Mouse (Mus musculus): ENCODE results near the gene Ak5.
A peak's percentile ranks its signal among the peaks of the same experiment; 100 is the strongest.
"Not testable (repeated sequence)": the region's sequence is repeated elsewhere in the genome, so short reads cannot be mapped to it uniquely, and the experiment has no call there.

Ak5 gene

GRCm38 (mm10) chr3:152668239-152668638, at the start of gene Ak5:
Gene Ak5 (minus strand): TSS chr3:152668360.
- no peak for ATAC-seq (ENCODE audit: insufficient number of reproducible peaks, low FRiP score, low TSS enrichment)

GRCm38 (mm10) chr3:152713991-152714902, 46.1 kb upstream of the Ak5 start, which contains the start of gene Pigk:
Gene Pigk (plus strand): TSS chr3:152714100.
- ATAC-seq (ENCODE audit: insufficient number of reproducible peaks, low FRiP score, low TSS enrichment): peak; percentile 70

GRCm38 (mm10) chr3:152712957-152713356, 44.8 kb upstream of the Ak5 start:
- no peak for ATAC-seq (ENCODE audit: insufficient number of reproducible peaks, low FRiP score, low TSS enrichment)

GRCm38 (mm10) chr3:152709936-152710335, 41.8 kb upstream of the Ak5 start:
- ATAC-seq (ENCODE audit: insufficient number of reproducible peaks, low FRiP score, low TSS enrichment): no peak

DNA sequence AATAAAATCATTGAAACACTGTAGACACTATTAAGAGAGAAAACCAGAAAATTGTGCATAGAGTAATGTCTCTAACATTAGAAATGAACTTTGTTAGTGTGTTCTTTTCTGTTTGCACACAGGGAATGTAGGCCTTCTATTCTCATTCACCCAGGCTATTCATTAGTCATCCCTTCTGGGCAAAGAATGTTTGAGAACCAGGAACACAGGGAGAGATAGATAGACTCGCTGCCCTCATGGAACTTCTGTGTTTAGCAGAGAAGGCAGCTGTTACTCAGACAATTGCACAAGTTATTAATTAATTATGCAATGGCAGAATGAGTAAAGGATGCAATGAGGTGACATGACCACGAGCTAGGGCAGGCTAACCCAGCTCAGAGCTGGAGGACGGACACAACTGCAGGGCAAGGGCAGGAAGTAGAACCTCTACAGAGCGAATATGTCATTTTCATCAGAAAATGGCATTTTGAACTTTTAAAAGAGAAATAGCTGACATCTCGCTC, 39.2 kb upstream of the Ak5 start:
- no peak for ATAC-seq (ENCODE audit: insufficient number of reproducible peaks, low FRiP score, low TSS enrichment)

GRCm38 (mm10) chr3:152706901-152707300, 38.7 kb upstream of the Ak5 start:
- no peak for ATAC-seq (ENCODE audit: insufficient number of reproducible peaks, low FRiP score, low TSS enrichment)

DNA sequence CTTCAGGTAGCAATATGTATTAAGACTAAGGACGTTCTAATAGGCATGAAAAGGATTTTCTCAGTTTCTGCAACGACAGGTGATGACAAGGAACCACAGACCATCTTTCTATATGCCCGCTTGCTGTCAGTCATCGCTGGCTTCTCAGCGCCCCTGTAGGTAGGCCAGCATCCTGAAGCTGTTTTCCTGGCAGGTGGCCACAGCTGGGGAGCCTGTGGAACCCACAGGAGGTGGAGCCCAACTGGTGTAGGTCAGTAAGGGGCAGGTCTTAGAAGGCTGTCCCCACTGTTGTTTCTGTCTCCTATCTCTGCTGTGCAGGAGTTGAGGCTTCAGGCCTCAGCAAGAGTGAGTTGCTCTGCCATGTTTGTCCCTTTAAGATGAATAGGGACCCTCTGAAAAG, 37.7 kb upstream of the Ak5 start:
- no peak for ATAC-seq (ENCODE audit: insufficient number of reproducible peaks, low FRiP score, low TSS enrichment)

DNA sequence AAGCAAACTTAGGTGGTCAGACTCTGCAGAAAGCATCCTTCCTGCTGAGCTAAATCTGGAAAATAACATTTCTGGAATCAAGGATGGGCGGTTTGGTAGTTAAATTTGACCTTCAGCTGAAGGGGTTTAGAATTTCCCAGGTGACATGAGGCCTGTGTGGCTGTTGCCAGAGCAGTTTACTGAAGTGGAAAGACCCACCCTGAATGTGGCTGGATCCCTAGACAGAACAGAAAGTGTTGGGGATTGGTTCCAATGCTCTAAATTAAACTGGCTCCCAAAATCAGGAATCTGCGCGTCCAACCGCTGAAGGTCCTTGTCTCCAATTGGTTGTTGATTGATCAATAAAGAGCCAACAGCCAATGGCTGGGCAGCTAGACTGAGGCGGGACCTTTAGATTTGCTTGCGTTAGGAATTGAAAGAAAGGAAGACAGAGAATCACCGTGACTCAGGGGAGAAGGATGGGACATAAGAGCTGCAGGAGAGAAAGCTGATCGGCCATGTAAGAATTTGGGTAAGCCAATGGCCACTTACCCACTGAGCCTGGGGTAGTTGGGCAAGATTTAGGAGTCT, 34.2 kb upstream of the Ak5 start:
- ATAC-seq (ENCODE audit: insufficient number of reproducible peaks, low FRiP score, low TSS enrichment): no peak

GRCm38 (mm10) chr3:152701536-152701935, 33.4 kb upstream of the Ak5 start:
- not testable (repeated sequence) for ATAC-seq (ENCODE audit: insufficient number of reproducible peaks, low FRiP score, low TSS enrichment)

DNA sequence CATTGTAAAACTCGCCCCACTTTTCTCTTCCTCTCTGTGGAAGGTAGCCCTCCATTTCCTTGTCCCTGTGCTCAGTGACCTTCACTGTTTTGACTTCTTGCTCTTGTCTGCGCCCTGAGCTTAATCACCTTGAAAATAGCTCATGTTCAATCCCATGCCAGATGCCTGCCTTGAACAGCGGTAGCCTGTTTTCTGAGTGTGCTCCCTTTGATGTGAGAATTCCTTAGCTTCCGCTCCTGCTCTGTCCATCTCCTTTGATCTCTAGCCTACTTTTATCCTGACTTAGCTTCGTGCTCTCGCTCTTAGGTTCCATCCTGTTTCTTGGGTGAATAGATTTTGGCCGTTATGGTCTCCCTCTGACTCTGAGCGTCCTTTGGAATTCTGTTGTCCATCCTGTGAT, 31.1 kb upstream of the Ak5 start:
- ATAC-seq (ENCODE audit: insufficient number of reproducible peaks, low FRiP score, low TSS enrichment): no peak

GRCm38 (mm10) chr3:152698017-152698416, 29.9 kb upstream of the Ak5 start:
- no peak for ATAC-seq (ENCODE audit: insufficient number of reproducible peaks, low FRiP score, low TSS enrichment)

DNA sequence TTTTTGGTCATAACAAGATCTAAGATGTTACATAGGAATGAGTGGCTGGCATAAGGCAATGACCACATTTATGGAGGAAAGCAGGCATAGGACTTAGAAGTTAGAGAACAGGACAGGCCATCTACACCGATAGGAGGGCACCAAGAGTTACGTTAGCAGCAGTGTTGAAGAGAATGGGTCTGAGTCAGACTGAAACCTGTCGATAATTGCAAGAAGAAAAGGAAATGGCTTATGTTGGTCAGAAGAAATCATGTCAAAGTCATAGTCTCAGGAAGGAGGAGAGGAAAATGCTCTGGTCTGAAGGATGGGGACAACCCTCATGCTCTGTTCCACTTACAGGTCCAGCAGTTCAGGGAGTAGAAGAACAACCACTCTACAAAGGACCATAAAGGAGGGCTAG, 26.8 kb upstream of the Ak5 start:
- no peak for ATAC-seq (ENCODE audit: insufficient number of reproducible peaks, low FRiP score, low TSS enrichment)

DNA sequence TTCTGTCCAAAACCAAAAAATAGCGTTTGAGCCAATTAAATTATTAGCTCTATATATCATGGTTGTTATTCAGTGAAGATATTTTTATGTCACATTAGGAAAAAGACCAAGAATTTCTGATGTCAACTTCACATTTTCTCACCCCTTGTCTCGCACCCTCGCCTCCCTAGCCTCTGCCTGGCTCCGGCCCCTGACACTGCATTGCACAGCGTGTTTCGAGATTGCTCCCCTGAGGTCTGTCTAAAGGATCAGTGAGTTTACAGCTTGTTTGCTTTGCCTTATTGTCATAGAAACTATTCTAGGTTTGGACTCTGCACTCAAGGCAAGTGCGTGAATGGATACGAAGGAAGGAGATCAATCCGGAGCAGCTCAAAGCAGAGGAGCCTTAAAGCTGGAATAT, 20.9 kb upstream of the Ak5 start:
- no peak for ATAC-seq (ENCODE audit: insufficient number of reproducible peaks, low FRiP score, low TSS enrichment)

DNA sequence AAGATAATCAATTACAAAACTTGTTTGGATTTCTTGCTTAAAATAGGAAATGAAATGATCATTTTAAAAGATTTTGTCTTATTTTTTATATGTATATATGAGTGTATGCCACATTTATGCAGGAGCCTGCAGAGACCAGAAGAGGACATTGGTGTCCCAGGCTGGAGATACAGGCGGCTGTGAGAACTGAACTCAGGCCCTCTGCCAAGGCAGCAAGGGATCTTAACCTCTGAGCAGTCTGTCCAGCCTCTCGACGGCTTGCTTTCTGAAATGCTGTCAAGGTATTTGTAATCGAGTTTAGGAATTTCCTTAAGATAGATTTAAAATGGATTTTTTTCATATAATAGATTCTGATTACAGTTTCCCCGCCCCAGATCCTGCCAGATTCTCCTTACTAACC, 20.4 kb upstream of the Ak5 start:
- no peak for ATAC-seq (ENCODE audit: insufficient number of reproducible peaks, low FRiP score, low TSS enrichment)

- ATAC-seq (ENCODE audit: insufficient number of reproducible peaks, low FRiP score, low TSS enrichment): no peak
Observed at GRCm38 (mm10) chr3:152674663-152675062, 6.5 kb upstream of the Ak5 start.

GRCm38 (mm10) chr3:152669783-152670182, 1.6 kb upstream of the Ak5 start:
- ATAC-seq (ENCODE audit: insufficient number of reproducible peaks, low FRiP score, low TSS enrichment): no peak

GRCm38 (mm10) chr3:152668793-152669192, 633 bp upstream of the Ak5 start:
- ATAC-seq (ENCODE audit: insufficient number of reproducible peaks, low FRiP score, low TSS enrichment): no peak

DNA sequence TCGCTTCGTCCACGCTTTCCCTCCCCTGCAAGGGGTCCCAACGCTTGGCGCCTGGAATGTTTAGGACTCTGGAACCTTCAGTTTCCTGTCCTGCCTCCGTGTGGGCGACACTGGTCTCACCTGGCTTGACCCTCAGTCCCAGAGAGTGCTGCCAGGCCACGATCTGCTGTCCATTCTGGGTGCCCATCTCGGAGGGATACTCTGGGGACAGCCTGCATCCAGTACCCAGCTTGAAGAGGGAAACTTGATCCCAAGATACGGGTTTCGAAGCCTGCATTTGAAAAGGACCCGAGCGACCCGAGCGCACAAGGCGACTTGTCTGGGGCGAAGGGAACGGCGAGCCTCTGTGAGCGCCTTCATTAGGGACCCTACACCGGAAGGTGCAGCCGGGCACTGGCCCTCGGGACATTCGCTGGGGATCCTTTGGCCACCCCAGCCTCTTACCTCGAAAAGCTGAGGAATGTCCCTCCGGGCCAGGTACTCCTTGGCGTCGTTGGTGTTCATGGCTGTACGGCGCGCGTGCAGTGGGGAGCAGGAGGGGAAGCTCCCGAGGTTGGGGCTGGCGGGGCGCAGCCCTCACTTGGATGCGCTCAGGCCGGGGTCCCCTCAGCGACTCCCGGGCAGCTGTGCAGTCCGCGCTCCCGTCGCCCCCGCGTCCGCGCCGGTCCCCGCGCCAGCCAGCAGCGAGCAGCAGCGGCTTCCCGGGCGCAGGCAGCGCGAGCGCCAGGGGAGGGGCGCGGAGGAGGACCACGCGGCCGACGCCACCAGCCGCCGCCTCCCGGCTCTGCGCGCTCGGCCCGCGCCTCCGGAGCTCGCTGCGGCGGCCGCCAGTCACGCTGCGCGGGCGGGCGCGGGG, 576 bp downstream of the Ak5 start:
- ATAC-seq (ENCODE audit: insufficient number of reproducible peaks, low FRiP score, low TSS enrichment): peak; percentile 22; the same call in 1 of the 2 replicates

DNA sequence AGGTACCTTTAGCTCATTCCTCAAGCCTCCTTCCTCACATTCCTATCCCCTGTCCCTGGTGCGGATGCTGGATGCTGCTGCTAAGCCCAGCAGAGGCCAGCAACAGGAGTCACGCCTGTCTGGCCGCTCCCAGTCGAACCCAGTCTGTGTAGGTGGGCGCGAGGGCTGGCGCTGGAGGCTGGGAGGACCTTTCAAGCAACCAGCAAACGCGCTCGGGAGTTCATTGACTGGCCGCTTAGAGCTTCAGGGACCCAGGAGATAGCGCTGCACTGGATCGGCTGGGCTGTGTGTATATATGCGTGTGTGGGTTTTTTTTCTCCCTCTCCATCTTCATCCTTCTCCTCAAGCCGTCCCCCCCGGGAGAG, 1.2 kb downstream of the Ak5 start:
- no peak for ATAC-seq (ENCODE audit: insufficient number of reproducible peaks, low FRiP score, low TSS enrichment)

DNA sequence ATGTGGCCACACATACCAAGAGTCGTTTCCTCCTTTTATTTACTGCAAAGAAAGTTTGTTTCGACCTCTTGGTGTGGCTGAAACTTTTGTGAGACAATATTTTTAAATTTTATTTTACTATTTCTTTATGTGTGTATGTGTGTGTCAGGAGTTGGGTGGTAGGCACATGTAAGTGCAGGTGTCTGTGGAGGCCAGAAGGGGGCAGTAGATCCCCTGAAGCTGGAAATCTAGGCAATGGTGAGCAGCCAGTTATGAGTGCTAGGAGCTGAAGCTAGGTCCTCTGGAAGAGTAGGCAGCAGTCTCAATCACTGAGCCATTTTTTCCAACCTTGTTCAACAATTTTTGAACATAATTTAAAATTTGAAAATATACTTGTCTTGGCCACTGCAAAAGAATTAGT, 9.6 kb downstream of the Ak5 start:
- no peak for ATAC-seq (ENCODE audit: insufficient number of reproducible peaks, low FRiP score, low TSS enrichment)

GRCm38 (mm10) chr3:152651991-152652390, 16.2 kb downstream of the Ak5 start:
- ATAC-seq (ENCODE audit: insufficient number of reproducible peaks, low FRiP score, low TSS enrichment): no peak
